ENCODE assay signal across 13 mouse cellular contexts in the genomic region with DNA sequence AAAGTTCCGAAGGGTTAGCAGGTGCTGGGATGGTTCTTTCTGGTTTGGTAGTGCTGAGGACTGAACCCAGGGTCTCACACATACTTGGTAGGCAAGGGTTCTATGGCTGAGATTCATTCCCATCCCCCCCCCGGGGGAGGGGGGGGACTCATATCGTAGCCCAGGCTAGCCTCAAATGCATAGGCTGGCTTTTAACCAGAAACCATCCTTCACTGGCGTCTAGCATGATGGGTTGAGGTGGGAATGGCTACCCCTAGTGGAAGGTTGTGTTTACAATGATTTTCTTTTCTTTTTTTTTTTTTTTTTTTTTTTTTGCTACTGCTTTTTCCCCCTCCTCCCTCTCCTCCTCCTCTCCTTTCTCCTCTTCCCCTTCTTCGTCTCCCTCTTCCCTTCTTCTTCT. TPM values are rescaled to one million over a fixed set of nuclear protein-coding genes. Genes with fewer than 3 reads are reported as not detected.
DNase-seq lines count a peak whose midpoint lies in the region; ATAC-seq and TF ChIP-seq lines count a peak whose summit lies in the region.
"Had no signal": no experiment of that assay in that cellular context is flagged by ENCODE, and none has a peak within 500 bp of the region (broad histone marks: within the 10 kb centered on the region; RNA-seq: fewer than 3 reads in every experiment).

No protein-coding gene starts in this region.

- H3K36me3 ChIP-seq in lung, embryonic 14.5 days (ENCODE audit: insufficient read depth) = no peaks in the 10 kb centered on the region
- H3K36me3 ChIP-seq: hindbrain, embryonic 15.5 days had no signal

- DNase-seq in gastrocnemius, adult 2 months = no peak
- no peak for DNase-seq in gastrocnemius, adult 8-10 months (ENCODE audit: low spot score in 2 of 2)
- DNase-seq in lung, embryonic 14.5 days = peak; percentile 31
- no peak for DNase-seq in lung, postnatal 25 days (ENCODE audit: low spot score)
- peak; percentile 87 for DNase-seq in R1 (ENCODE audit: low read depth, low spot score)
- DNase-seq in retina, postnatal 7 days (ENCODE audit: low read depth, low spot score) = peak; percentile 11
- no peak for DNase-seq in layer of hippocampus, postnatal 25 days (ENCODE audit: extremely low spot score in 1 of 2, low spot score in 1 of 2)
- no peak for DNase-seq in layer of hippocampus, adult 8-10 months (ENCODE audit: low spot score in 2 of 2)
- DNase-seq: adrenal gland, postnatal 25 days; cerebellum, postnatal 25 days; gastrocnemius, postnatal 36 days had no signal

- H3K4me1 ChIP-seq in lung, embryonic 14.5 days (ENCODE audit: insufficient read depth) = no peaks in the 10 kb centered on the region; the same call in 1 of the 2 replicates

- no peak overlapping the region for H3K4me3 ChIP-seq in gastrocnemius, adult 2 months
- no peak overlapping the region for H3K4me3 ChIP-seq in lung, embryonic 14.5 days (ENCODE audit: low read depth, low read length)
- H3K4me3 ChIP-seq: hindbrain, embryonic 15.5 days; megakaryocyte, embryonic 14.5 days had no signal

- no peak overlapping the region for H3K4me2 ChIP-seq in lung, embryonic 14.5 days
- H3K4me2 ChIP-seq: hindbrain, embryonic 15.5 days had no signal

- TF ChIP-seq CTCF in gastrocnemius, adult 2 months (IDR thresholded peaks at IDR 0.05) = 0 out of 2 replicates have a peak, but pooled peaks have one; percentile 14
- TF ChIP-seq CTCF in lung, embryonic 14.5 days (IDR thresholded peaks at IDR 0.05; ENCODE audit: low read depth) = peak; percentile 49

- intact Hi-C loops in gastrocnemius, adult 2 months (cut with DNase I) = no loop called here

- no peak for ATAC-seq in lung, embryonic 14.5 days (ENCODE audit: insufficient read depth)

- no peaks in the 10 kb centered on the region for H3K27me3 ChIP-seq in lung, embryonic 14.5 days (ENCODE audit: insufficient read depth, low read length)
- H3K27me3 ChIP-seq: hindbrain, embryonic 15.5 days; megakaryocyte, embryonic 14.5 days had no signal

- H3K27ac ChIP-seq in gastrocnemius, adult 2 months = no peak overlapping the region
- H3K27ac ChIP-seq in lung, embryonic 14.5 days (ENCODE audit: low read depth) = no peak overlapping the region
- H3K27ac ChIP-seq: hindbrain, embryonic 15.5 days had no signal

- 58% methylated on average over 5 of the region's 5 CpGs for WGBS in lung, embryonic 14.5 days

- no peaks in the 10 kb centered on the region for H3K9me3 ChIP-seq in lung, embryonic 14.5 days (ENCODE audit: low read depth, low read length)
- H3K9me3 ChIP-seq: hindbrain, embryonic 15.5 days; megakaryocyte, embryonic 14.5 days had no signal

- no peak overlapping the region for H3K9ac ChIP-seq in lung, embryonic 14.5 days
- H3K9ac ChIP-seq: hindbrain, embryonic 15.5 days had no signal

RNA-seq across cellular contexts. Expression of a gene that starts 4.6 kb away (rescaled TPM):
- total RNA-seq in gastrocnemius, adult 2 months (2021) = 10 to 100 TPM; 18.4 to 23.5 TPM
- total RNA-seq in gastrocnemius, adult 8-10 months (2022) = 10 to 100 TPM; 17.6 to 21.6 (median 19.1) TPM
- 46.1 and 47.5 TPM in 2 replicates for polyA plus RNA-seq in lung, embryonic 14.5 days (2014; fragmentation: Nextera tagmentation; extraction: Ambion mirVana)
- 10 to 100 TPM; 59.0 to 62.8 TPM for total RNA-seq in layer of hippocampus, postnatal 25 days (2021)
- total RNA-seq in layer of hippocampus, adult 8-10 months (2022) = 10 to 100 TPM; 57.2 to 73.3 (median 65.9) TPM

RNA-seq across cellular contexts. Expression of a gene that starts 33.5 kb away (rescaled TPM):
- total RNA-seq in gastrocnemius, adult 2 months (2021) = 1 to 10 TPM; 1.3 to 1.7 TPM
- total RNA-seq in gastrocnemius, adult 8-10 months (2022) = 1 to 10 TPM; 1.2 to 1.9 (median 1.3) TPM
- polyA plus RNA-seq in lung, embryonic 14.5 days (2014; fragmentation: Nextera tagmentation; extraction: Ambion mirVana) = 1.3 and 2.7 TPM in 2 replicates
- 1 to 10 TPM; 5.3 to 6.2 TPM for total RNA-seq in layer of hippocampus, postnatal 25 days (2021)
- total RNA-seq in layer of hippocampus, adult 8-10 months (2022) = 1 to 10 TPM; 5.9 to 6.5 (median 6.3) TPM

RNA-seq across cellular contexts. Expression of a gene that starts 55.2 kb away (rescaled TPM):
- 10 to 100 TPM in 1 of 2 experiments, 1 to 10 TPM in 1; 9.7 to 11.1 TPM for total RNA-seq in gastrocnemius, adult 2 months (2021)
- 10 to 100 TPM in 1 of 4 experiments, 1 to 10 TPM in 3; 7.7 to 11.2 (median 8.5) TPM for total RNA-seq in gastrocnemius, adult 8-10 months (2022)
- polyA plus RNA-seq in lung, embryonic 14.5 days (2014; fragmentation: Nextera tagmentation; extraction: Ambion mirVana) = 16.0 and 18.4 TPM in 2 replicates
- total RNA-seq in layer of hippocampus, postnatal 25 days (2021) = 10 to 100 TPM; 47.4 to 49.5 TPM
- 10 to 100 TPM; 41.2 to 53.1 (median 47.5) TPM for total RNA-seq in layer of hippocampus, adult 8-10 months (2022)

Comparison
In these comparisons a context has a peak if more than half of its experiments do, and no peak if none do; other contexts are left out.
1. DNase-seq: peak in lung, embryonic 14.5 days (single experiment), R1 (single experiment) and retina, postnatal 7 days (single experiment); none in gastrocnemius, adult 2 months (single experiment), gastrocnemius, adult 8-10 months (0 of 2), lung, postnatal 25 days (single experiment), layer of hippocampus, postnatal 25 days (0 of 2) and layer of hippocampus, adult 8-10 months (0 of 2).